In genomic region chr16:44555791-44556709, GRCm38 (mm10) we compare ENCODE assay signal across 10 mouse cellular contexts. TPM values are rescaled to one million over a fixed set of nuclear protein-coding genes. Genes with fewer than 3 reads are reported as not detected.
DNase-seq lines count a peak whose midpoint lies in the region; ATAC-seq lines count a peak whose summit lies in the region.
"Had no signal": no experiment of that assay in that cellular context is flagged by ENCODE, and none has a peak within 500 bp of the region (broad histone marks: within the 10 kb centered on the region; RNA-seq: fewer than 3 reads in every experiment).

No protein-coding gene starts in this region.

- ATAC-seq in heart, embryonic 15.5 days (replicated peaks; ENCODE audit: insufficient number of reproducible peaks, insufficient read depth, low FRiP score, low read depth): no peak
- no peak for ATAC-seq in embryonic facial prominence, embryonic 11.5 days (replicated peaks; ENCODE audit: insufficient number of reproducible peaks, low FRiP score, low TSS enrichment, low read depth)
- no peak for ATAC-seq in midbrain, embryonic 14.5 days (ENCODE audit: low FRiP score, low TSS enrichment)
- ATAC-seq in cerebellum, adult (ENCODE audit: insufficient number of reproducible peaks, low FRiP score, low TSS enrichment): no peak

- no peak for DNase-seq in heart, adult 18-20 months
- DNase-seq in embryonic facial prominence, embryonic 11.5 days (ENCODE audit: low spot score): no peak
- no peak for DNase-seq in hindbrain, embryonic 10.5 days (ENCODE audit: low spot score)
- peak; percentile 13 for DNase-seq in midbrain, embryonic 14.5 days
- no peak for DNase-seq in thymus, postnatal 0 days (ENCODE audit: low spot score)
- no peak for DNase-seq in frontal cortex, postnatal 36 days (ENCODE audit: low spot score in 2 of 2)
- DNase-seq: gastrocnemius, postnatal 25 days; lung, adult 18-20 months had no signal

- 71% methylated on average over 9 of the region's 9 CpGs for WGBS in heart, embryonic 15.5 days
- WGBS in embryonic facial prominence, embryonic 11.5 days: 48% methylated on average over 9 of the region's 9 CpGs
- WGBS in hindbrain, embryonic 10.5 days: 25% methylated on average over 9 of the region's 9 CpGs
- WGBS in midbrain, embryonic 14.5 days: 19% methylated on average over 9 of the region's 9 CpGs

- H3K4me3 ChIP-seq in heart, embryonic 15.5 days: peak overlapping the region; percentile 93
- peak overlapping the region; percentile 95 for H3K4me3 ChIP-seq in embryonic facial prominence, embryonic 11.5 days (ENCODE audit: low read depth, low read length)
- H3K4me3 ChIP-seq in hindbrain, embryonic 10.5 days: peak overlapping the region; percentile 84
- peak overlapping the region; percentile 82 for H3K4me3 ChIP-seq in midbrain, embryonic 14.5 days (replicated peaks; ENCODE audit: low read depth, low read length)

- no peak overlapping the region for H3K9ac ChIP-seq in heart, embryonic 15.5 days
- peak overlapping the region; percentile 95 for H3K9ac ChIP-seq in embryonic facial prominence, embryonic 11.5 days (replicated peaks; ENCODE audit: low read length)
- peak overlapping the region; percentile 85; the same call in 1 of the 2 replicates for H3K9ac ChIP-seq in midbrain, embryonic 14.5 days (replicated peaks; ENCODE audit: low read length)

- H3K4me1 ChIP-seq in heart, embryonic 15.5 days (replicated peaks): peaks cover 7% of the 10 kb centered on the region
- peaks cover 3% of the 10 kb centered on the region; the same call in 1 of the 2 replicates for H3K4me1 ChIP-seq in embryonic facial prominence, embryonic 11.5 days (ENCODE audit: control insufficient read depth, insufficient read depth, low read length)
- peaks cover 89% of the 10 kb centered on the region for H3K4me1 ChIP-seq in hindbrain, embryonic 10.5 days (replicated peaks)
- H3K4me1 ChIP-seq in midbrain, embryonic 14.5 days (ENCODE audit: control insufficient read depth, insufficient read depth, low read length): peaks cover 47% of the 10 kb centered on the region

- 0 out of 2 replicates have a peak, but pooled peaks cover 3% of the 10 kb centered on the region for H3K27me3 ChIP-seq in heart, embryonic 15.5 days
- no peaks in the 10 kb centered on the region for H3K27me3 ChIP-seq in embryonic facial prominence, embryonic 11.5 days (ENCODE audit: control insufficient read depth, insufficient read depth, low read length)
- H3K27me3 ChIP-seq in hindbrain, embryonic 10.5 days (ENCODE audit: insufficient read depth, poor library complexity, severe bottlenecking): no peaks in the 10 kb centered on the region
- H3K27me3 ChIP-seq in midbrain, embryonic 14.5 days (ENCODE audit: control insufficient read depth, insufficient read depth, low read length): no peaks in the 10 kb centered on the region

- H3K36me3 ChIP-seq in heart, embryonic 15.5 days: no peaks in the 10 kb centered on the region
- H3K36me3 ChIP-seq in embryonic facial prominence, embryonic 11.5 days (replicated peaks; ENCODE audit: control insufficient read depth, insufficient read depth, low read depth, low read length): no peaks in the 10 kb centered on the region
- peaks cover 29% of the 10 kb centered on the region for H3K36me3 ChIP-seq in hindbrain, embryonic 10.5 days
- no peaks in the 10 kb centered on the region for H3K36me3 ChIP-seq in midbrain, embryonic 14.5 days (ENCODE audit: control insufficient read depth, insufficient read depth, low read length)

- H3K9me3 ChIP-seq in heart, embryonic 15.5 days (replicated peaks): no peaks in the 10 kb centered on the region
- no peaks in the 10 kb centered on the region for H3K9me3 ChIP-seq in embryonic facial prominence, embryonic 11.5 days (replicated peaks; ENCODE audit: control insufficient read depth, low read length)
- no peaks in the 10 kb centered on the region for H3K9me3 ChIP-seq in hindbrain, embryonic 10.5 days
- H3K9me3 ChIP-seq in midbrain, embryonic 14.5 days (ENCODE audit: control insufficient read depth, low read length): no peaks in the 10 kb centered on the region

- peak overlapping the region; percentile 94 for H3K4me2 ChIP-seq in heart, embryonic 15.5 days
- H3K4me2 ChIP-seq in embryonic facial prominence, embryonic 11.5 days (ENCODE audit: low read depth, low read length): peak overlapping the region; percentile 69
- peak overlapping the region; percentile 95 for H3K4me2 ChIP-seq in midbrain, embryonic 14.5 days (ENCODE audit: low read length)

- H3K27ac ChIP-seq in heart, embryonic 15.5 days: peak overlapping the region; percentile 27; the same call in 1 of the 2 replicates
- no peak overlapping the region for H3K27ac ChIP-seq in embryonic facial prominence, embryonic 11.5 days (replicated peaks; ENCODE audit: low read depth, low read length)
- peak overlapping the region; percentile 98 for H3K27ac ChIP-seq in hindbrain, embryonic 10.5 days
- peak overlapping the region; percentile 5 for H3K27ac ChIP-seq in midbrain, embryonic 14.5 days (replicated peaks; ENCODE audit: low read depth, low read length)

RNA-seq across cellular contexts. Expression of gene Boc, which starts 2.6 kb away (rescaled TPM):
- polyA plus RNA-seq in heart, embryonic 15.5 days (2015; fragmentation: Nextera tagmentation; extraction: Ambion mirVana): 7.7 and 14.0 TPM in 2 replicates
- total RNA-seq in heart, adult 18-20 months (2021): 1 to 10 TPM; 3.5 to 4.8 TPM
- 19.5 and 20.7 TPM in 2 replicates for polyA plus RNA-seq in embryonic facial prominence, embryonic 11.5 days (2014; fragmentation: Nextera tagmentation; extraction: Ambion mirVana)
- 36.0 and 43.9 TPM in 2 replicates for polyA plus RNA-seq in hindbrain, embryonic 10.5 days (2016; fragmentation: Nextera tagmentation; extraction: Ambion mirVana)
- 14.1 and 22.6 TPM in 2 replicates for polyA plus RNA-seq in midbrain, embryonic 14.5 days (2014; fragmentation: Nextera tagmentation; extraction: Ambion mirVana)
- polyA plus RNA-seq in thymus, postnatal 0 days (2015; fragmentation: Nextera tagmentation; extraction: Ambion mirVana): 4.4 and 4.5 TPM in 2 replicates
